Mouse (Mus musculus): ENCODE data around the gene Slc12a5.
A peak's percentile ranks its signal among the peaks of the same experiment; 100 is the strongest.

The Slc12a5 gene

DNA sequence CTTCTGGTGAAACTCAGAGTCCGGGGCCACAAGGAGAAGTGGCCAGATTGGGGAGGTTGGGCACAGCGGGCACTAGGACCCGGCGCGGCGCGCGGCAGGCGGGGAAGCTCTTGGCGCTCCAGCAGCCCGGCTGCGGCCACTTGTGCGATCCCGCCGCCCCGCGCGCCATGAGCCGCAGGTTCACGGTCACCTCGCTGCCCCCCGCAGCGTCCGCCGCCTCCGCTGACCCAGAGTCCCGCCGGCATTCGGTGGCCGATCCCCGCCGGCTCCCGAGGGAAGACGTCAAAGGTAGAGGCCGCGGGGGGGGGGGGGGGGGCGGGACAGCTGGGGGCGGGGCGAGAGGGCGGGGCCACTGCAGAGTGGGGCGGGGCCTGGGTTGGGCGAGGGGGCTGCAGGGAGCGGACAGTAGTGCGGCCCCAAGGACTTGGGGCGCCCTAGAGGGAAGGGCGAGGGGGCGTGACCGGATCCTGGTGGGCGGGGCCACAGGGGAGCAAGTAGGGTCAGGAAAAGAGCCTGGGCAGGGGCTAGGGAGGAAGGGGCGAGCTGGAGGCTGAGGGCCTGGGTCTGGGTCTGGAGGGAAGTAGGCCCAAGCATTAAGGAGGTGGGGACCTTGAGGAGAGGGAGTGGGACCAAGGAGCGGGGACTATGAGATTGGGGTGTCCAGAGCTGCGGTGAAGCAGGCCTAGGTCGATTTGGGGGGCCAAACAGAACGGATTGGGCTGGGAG, at the start of gene Slc12a5:
Gene Slc12a5, plus strand, starts transcription at position 87 of the 726 bp plus-strand sequence.
- peak; percentile 52 for DNase-seq

DNA sequence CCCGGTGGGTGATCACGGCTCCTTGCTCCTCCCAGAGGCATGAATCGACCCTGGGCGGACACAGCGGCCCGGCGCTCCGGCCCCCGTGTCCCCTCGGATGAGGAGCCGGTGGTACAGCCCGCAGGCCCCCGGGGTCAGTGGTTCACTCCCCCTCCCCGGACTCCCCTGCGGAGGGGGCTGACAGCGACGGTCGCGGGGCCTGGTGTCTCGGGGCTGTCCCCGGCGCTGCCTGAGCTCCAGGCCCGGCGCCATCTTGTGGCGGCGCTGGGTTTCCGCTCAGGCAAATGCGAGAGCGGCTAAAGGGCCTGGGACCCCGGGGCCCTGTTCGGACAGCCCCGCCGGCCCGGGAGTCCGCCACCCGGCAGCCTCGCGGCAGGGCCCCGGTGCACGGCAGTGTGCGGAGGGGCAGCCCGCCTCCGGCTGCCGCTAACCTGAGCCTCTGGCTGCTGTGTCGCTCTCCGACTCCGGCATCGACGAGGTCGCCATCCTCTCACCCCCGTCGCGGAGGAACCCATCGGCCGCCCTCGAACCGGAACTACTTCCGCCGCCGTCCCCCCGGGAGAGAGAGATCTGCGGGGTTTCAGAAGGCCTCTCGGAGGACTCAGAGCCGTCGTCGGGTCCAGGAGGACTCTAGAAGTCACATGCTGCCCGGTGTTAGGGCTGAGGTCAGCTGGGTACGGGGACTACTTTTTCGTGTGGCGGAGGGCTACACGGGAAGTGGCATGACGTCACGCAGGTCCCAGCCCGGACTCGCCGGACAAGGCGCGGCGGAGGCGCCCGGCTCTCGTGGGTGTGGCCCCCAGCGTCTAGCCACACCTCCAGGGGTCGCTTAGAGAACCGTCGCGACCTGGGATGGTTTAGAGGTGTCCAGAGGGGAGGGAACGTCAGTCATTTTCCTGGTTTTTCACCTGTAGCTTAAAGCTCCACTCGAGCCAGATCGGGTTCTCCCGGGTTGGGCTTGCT, 49.2 kb upstream of the Slc12a5 start, which contains the start of gene Zfp335:
Gene Zfp335, minus strand, starts transcription at position 672 of the 963 bp plus-strand sequence.
- peak; percentile 94 for DNase-seq

- DNase-seq = no peak
These were observed 48.5 kb upstream of the Slc12a5 start for GRCm38 (mm10) chr2:164912151-164912550.

DNA sequence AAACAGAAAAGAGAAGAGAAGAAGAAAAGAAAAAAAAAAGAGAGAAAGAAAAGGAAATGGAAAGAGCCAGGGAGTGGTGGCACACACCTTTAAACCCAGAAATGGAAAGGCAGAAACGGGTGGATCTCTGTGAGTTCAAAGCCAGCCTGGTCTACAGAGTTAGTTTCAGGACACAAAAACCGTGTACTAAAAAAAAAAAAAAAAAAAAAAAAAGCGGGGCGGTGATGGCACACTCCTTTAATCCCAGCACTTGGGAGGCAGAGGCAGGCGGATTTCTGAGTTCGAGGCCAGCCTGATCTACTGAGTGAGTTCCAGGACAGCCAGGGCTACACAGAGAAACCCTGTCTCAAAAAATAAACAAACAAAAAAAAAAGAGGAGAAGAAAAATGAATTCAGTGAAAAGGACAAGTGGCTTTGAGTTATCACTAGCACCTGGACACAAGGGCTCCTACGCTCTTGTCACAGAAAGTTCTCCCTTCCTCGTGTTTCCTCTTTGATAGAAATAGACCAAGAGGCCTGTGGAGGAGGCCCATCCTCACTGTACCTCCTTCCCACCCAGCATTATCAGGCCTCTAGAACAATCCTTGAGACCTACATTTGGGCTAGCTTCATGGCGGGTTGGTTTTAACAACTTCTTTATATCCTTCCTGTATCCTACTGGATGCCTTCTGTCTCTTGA, 47.7 kb upstream of the Slc12a5 start:
- no peak for DNase-seq

DNA sequence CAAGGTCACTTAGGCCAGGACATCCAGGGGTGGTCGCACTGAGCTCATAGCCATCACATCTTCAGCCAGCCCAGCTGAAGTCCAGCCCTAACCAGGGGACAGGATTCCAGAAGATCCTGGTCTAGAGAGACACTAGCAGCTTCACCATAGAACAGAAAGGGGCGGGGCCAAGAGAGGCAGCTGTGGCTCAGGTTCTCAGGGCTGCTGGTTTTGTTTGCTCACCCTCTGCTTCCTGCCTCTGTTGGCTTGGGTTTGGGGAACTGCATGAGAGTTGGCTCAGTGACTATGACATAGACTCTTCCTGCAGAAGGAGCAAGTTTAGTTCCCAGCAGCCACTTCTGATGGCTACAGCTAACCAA, 47.2 kb upstream of the Slc12a5 start:
- DNase-seq = no peak

DNA sequence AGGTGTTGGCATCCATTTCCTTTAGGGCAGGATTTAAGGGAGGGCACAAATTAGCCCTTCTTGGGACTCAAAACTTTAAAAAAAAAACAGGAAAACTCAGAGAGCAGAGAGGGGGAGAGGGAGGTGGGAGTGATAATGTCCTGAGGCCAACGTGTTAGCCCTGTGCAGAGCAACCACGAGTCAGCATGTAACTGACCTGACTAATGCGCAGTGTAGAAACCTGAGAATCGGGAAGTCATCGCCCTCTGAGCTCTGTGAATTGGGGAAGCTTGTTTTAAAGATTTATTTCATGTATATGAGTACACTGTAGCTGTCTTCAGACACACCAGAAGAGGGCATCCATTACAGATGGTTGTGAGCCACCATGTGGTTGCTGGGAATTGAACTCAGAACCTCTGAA, 43.8 kb upstream of the Slc12a5 start:
- no peak for DNase-seq

- DNase-seq = no peak
These were observed 43.2 kb upstream of the Slc12a5 start for GRCm38 (mm10) chr2:164917371-164917770.

DNA sequence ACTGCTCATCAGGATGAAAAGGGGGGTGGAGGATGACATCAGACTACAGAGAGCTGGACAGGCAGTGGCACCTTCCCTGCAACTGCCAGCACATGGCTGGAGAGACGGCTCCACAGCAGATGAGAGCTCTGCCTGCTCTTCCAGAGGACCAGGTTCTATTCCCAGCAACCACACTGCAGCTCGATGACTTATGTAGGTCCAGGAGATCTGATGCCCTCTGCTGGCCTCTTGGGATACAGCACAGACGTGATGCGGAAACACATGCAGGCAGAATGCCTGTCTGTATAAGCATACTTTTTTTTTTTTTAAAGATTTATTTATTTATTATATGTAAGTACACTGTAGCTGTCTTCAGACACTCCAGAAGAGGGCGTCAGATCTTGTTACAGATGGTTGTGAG, 42.3 kb upstream of the Slc12a5 start:
- no peak for DNase-seq

DNA sequence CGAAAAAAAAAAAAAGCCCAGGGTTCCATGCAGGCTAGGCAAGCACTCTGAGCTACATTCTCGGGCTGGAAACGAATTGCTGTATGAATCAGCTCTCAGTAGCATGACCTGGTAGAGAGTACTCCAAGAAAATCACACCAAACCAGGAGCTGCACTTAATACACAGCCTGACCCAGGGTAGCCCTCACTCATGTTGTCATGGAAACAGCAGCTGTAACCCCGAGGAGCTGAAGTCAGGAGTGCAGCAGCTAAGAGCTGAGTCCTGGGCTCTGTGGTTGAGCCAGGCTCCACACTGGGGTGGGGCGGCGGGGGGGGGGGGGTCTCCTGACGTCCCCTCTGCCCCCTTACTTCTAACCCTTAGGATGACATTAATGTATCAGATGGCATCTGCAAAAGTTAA, 38.6 kb upstream of the Slc12a5 start:
- no peak for DNase-seq

- DNase-seq = no peak
These were observed 37.3 kb upstream of the Slc12a5 start for GRCm38 (mm10) chr2:164923291-164923690.

DNA sequence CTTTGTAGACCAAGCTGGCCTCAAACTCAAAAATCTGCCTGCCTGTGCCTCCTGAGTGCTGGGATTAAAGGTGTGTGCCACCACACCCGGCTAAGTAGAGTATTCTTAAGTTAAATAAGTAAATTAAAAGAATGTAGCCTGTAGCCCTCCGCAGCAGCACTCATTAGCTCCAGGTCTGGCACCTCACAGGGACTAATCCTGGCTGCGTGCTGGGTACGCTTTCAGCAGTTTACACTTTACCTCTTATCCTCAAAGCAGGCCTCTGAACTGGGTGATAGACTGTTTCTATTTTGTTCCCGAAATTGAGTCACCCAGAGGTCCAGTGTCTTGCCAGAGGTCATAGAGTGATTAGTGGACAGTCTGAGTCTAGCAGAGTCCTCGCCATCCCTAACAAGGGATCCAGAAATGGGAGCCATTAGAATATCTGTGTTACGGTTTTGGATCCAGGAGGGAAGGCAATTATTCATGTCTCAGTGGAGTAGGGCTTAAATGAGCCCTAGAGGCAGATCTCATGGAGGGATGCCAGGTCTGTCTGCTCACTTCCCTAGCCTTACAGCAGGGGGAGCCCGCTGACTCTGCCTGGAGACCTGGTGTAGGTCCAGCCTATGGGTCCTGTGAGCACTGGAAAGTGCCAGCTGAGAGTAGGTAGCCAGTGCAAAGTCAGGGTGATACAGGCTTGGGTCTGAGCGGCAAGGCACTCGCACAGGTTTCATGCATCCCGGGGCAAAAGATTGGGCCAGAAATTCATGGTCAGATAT, 36.3 kb upstream of the Slc12a5 start:
- DNase-seq = peak; percentile 97

DNA sequence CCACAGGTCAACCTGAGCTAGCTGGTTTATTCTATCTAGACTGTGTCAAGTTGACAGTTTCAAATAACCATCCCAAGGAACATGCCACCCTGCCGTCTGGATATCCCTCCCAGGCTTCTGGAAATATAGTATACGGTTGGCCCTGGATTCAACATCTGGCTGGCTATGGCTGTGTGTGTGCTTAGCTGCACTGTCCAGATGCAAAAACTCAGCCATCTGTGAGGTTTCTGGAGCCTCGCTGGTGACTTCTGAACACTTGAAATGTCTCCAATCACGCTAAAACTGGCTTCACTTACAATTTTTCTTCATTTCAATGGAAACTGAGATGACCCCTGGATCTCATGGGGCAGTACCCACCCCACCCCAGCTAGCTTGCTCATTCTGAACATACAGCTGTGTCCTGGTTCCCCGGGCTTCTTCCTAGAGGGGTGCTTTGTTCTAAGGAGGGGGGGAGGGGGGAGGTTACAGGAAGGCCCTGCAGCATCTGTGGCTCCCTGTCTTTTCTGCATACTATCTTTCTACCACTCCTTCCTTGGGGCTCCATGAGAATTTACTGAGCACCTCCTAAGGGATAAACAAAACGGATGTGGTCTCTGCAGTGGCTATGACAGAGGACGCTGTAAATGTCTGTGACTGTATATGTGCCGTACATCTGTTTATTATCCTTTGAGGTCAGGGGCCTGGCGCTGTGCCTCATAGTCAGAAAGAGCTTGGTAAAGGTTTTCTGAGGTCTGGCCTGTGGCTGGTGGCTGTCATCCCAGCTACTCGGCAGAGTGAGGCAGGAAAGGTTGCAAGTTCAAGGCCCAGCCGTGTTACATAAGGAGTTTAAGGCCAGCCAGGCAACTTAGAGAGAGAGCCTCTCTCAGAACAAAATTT, 29.7 kb upstream of the Slc12a5 start:
- DNase-seq = no peak

- DNase-seq = no peak
These were observed 27.1 kb upstream of the Slc12a5 start for GRCm38 (mm10) chr2:164933534-164933933.

GRCm38 (mm10) chr2:164935991-164936390, 24.6 kb upstream of the Slc12a5 start:
- no peak for DNase-seq

DNA sequence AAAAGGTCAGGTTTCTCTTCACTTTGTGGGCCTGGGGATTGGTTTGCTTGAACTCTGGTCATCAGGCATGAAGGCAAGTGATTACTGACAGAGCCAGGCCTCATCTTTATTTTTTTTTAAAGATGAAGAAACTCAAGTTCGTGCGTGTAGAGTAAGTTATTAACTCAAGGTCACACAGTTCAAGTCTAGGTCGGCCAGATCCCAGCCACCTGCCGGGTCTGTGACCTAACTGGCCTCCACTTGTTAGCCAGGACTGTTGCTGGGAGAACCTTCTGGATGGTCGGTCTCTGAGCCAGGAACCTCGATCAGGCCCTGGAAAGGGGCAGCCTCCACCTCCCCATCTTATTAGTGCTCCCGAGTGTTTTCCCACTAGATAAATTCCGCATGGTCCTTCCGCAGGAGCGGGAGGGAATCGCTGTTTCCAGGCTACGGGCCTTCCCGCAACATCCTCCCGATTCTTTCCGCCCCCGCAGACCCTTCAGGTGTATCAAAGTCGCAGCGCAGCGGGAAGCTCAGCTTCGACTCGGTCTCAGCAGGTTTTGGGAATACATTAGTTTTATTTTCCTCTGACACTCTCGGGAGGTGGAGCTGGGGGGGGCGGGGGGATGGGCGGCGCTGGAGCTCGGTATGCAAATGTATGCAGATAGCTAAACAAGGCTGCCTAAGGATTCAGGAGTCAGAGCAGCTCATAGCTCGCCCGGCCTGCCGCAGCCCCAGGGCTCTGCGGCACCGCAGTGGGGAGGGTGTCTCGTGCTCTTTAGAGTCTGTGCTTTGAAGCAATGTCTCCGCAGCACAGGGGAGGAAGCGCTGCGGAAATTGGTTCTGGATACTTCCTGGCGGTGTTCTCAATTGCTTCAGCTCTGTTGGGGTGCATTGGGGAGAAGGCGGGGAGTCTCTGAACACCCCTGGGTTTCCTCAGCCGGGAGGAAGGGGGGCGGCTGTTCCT, 22.2 kb upstream of the Slc12a5 start:
- DNase-seq = peak; percentile 56

DNA sequence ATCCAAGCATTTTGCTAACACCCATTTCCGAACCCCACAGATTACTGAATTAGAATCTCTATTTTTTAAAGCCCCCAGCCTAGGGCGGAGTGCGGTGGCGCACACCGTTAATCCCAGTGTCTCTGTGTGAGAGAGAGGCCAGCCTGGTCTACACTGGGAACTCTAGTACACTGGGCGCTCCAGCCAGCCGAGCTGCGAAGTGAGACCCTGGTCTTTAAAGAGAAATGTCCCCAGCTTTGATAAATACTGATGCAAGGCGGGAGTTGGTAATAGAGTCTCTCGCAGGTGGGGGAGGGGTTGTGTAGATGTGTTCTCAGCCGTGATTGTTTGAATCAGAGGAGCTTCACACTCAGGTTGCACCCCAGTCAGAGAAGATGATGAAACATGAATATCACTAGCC, 21.5 kb upstream of the Slc12a5 start:
- DNase-seq = no peak

DNA sequence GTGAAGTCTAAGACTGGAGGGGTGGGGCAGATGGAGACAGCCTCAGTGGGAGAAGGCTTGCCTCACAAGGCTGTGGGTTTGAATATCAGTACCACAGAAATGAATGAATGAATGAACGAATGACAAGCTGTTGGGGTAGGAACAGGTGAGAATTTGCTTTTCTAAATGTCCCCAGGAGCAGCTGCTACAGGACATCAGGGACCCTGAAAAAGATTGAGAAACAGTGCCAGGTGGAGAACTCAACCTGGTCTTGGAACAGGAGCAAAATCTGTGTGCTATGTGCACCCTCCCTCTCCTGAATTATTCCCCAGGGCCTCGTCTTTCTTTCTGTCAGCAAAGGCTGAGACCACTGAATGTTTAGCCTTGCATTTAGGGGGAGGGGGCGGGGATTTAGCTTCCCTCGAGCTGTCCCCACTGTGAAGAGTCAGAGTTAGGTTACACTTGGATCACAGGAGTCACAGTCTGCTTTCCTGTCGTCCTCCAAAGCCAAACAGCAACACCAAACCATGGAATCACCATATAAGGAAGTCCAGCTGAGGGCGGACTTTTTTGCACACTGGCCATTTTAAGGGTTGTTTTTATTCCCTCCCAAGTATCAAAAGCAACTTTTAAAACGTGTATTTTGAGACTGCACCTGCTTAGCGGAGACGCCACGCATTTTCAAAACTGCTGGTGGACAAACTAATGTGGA, 20.3 kb upstream of the Slc12a5 start, which contains the start of gene Mmp9:
Gene Mmp9, plus strand, starts transcription at position 641 of the 691 bp plus-strand sequence.
- DNase-seq = no peak

GRCm38 (mm10) chr2:164942692-164943290, 17.8 kb upstream of the Slc12a5 start:
- DNase-seq = peak; percentile 13

DNA sequence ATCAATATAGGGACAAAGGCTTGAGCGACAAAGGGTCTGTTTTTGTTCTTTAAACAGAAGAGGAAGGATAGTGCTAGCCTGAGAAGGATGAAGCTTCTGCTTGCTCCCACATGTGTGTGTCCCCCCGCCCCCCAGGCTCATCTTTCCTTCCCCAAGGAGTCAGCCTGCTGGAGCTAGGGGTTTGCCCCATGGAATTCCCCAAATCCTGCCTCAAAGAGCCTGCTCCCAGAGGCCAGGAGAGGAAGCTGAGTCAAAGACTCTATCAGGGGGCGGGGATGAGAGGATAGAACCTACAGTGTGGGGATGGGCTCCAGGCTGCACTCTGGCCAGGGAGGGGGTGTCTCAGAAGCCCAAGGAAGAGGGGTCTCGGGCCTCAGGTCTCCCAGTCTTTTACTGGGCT, 13.1 kb upstream of the Slc12a5 start:
- DNase-seq = no peak

All from kidney, adult 9 months (tissue).